Mouse (Mus musculus) lung, postnatal 10 days (tissue): ENCODE results near the gene Mettl13.

Experiments used
- DNase-seq: peaks from one replicate; pipeline ENCODE4 v3.0.0; 2021

Gene Mettl13

GRCm38 (mm10) chr1:162531584-162531983, 16.8 kb downstream of the Mettl13 start:
- no peak for DNase-seq

- DNase-seq, result no peak
Observed at GRCm38 (mm10) chr1:162530666-162531065, 17.7 kb downstream of the Mettl13 start.

GRCm38 (mm10) chr1:162529651-162530050, 18.7 kb downstream of the Mettl13 start:
- DNase-seq, result peak; percentile 27

GRCm38 (mm10) chr1:162515116-162515515, 33.2 kb downstream of the Mettl13 start:
- no peak for DNase-seq

GRCm38 (mm10) chr1:162510013-162510356, 38.4 kb downstream of the Mettl13 start:
- DNase-seq, result no peak

GRCm38 (mm10) chr1:162509329-162510012, 38.9 kb downstream of the Mettl13 start:
- DNase-seq, result peak; percentile 52

- no peak for DNase-seq
Observed at GRCm38 (mm10) chr1:162508211-162509005, 39.9 kb downstream of the Mettl13 start.

- peak; percentile 10 for DNase-seq
Observed at GRCm38 (mm10) chr1:162506516-162506915, 41.8 kb downstream of the Mettl13 start.

GRCm38 (mm10) chr1:162505649-162506048, 42.7 kb downstream of the Mettl13 start:
- DNase-seq, result no peak
